Mouse (Mus musculus) olfactory bulb, adult 2 months (tissue): ENCODE measurements around the gene Prim2. TPM values are rescaled to one million over a fixed set of nuclear protein-coding genes. Genes with fewer than 3 reads are reported as not detected.
"Not testable (repeated sequence)": the region's sequence is repeated elsewhere in the genome, so short reads cannot be mapped to it uniquely, and the experiment has no call there.

Experiments used
- H3K27ac ChIP-seq: fragments of 200-500 bp; 2 replicates; pipeline ENCODE4 v1.5.1; 2012; ENCODE audit warnings: low read depth, low read length; ENCODE audit not compliant: insufficient read depth
- H3K4me1 ChIP-seq: fragments of 200-500 bp; 2 replicates; pipeline ENCODE4 v1.6.1; 2012; ENCODE audit warnings: low read length; ENCODE audit not compliant: control insufficient read depth, insufficient read depth
- H3K4me3 ChIP-seq: fragments of 200-500 bp; 2 replicates; pipeline ENCODE4 v1.5.1; 2012; ENCODE audit warnings: mild to moderate bottlenecking, low read depth, low read length, moderate library complexity; ENCODE audit not compliant: insufficient read depth
- CTCF ChIP-seq: fragments of 200-500 bp; IDR thresholded peaks from 2 replicates; pipeline ENCODE4 v1.5.1; 2012; ENCODE audit warnings: low read depth, mild to moderate bottlenecking, low read length, moderate library complexity; ENCODE audit not compliant: insufficient read depth
- POLR2A ChIP-seq: fragments of 200-500 bp; IDR thresholded peaks from 2 replicates; pipeline ENCODE4 v1.6.1; 2012; ENCODE audit warnings: mild to moderate bottlenecking, low read depth, low read length, moderate library complexity; ENCODE audit not compliant: insufficient read depth
- WGBS: fragments of 180-500 bp; shearing (Covaris S2); methylation state at CpG from one replicate; pipeline ENCODE4 v1.1.7; 2018; 5-methylcytosine and 5-hydroxymethylcytosine counted together
- polyA plus RNA-seq: library from polyadenylated mRNA; stranded (reverse); fragments of >200 nt; gene quantifications from 2 replicates; pipeline ENCODE4 v1.2.4, GENCODE M21; 2012; ENCODE audit warnings: low replicate concordance; ENCODE audit not compliant: missing spikeins, insufficient read depth, insufficient read length

Gene Prim2
- polyA plus RNA-seq, 1 experiment = not detected

DNA sequence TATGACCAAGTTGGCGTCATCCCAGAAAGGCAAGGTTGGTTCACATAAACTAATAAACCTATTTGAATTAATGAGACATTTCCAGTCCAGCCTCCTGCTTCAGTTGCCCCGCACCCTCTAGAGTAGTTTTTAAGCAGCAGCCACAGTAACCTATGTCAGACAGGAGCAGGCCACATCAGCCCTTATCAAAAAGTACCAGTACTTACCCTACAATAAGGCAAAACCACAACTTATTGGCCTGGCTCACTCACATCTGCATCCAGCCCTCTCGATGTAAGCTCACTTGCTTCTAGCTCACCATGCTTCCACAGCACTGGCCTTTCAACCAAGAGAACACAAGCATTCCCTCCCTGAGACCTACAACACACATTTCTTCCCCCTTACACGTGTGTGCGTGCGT is 44.7 kb downstream of the Prim2 start:
- H3K4me1 ChIP-seq = no peaks in the 10 kb centered on the region
- H3K4me3 ChIP-seq = no peak overlapping the region
- 98% methylated on average over 6 of the region's 6 CpGs for WGBS
- no peak overlapping the region for H3K27ac ChIP-seq
- TF ChIP-seq POLR2A (no peak), CTCF (no peak)

DNA sequence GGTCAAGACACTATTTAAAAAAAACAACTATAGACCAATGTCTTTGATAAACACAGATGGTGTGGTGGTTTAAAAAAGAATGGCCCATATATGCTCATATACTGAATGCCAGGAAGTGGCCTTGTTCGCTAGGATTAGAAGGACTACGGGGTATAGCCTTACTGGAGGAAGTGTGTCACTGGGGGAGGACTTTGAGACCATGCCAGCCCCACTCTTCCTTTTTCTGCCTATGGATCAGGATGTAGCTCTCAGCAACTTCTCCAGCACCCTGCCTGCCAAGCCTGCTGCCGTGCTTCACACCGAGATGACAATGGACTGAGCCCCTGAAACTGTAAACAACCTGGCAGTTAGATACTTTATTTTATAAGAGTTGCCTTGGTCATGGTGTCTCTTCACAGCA is 45.2 kb downstream of the Prim2 start:
- no peak for TF ChIP-seq CTCF
- no peak for TF ChIP-seq POLR2A

DNA sequence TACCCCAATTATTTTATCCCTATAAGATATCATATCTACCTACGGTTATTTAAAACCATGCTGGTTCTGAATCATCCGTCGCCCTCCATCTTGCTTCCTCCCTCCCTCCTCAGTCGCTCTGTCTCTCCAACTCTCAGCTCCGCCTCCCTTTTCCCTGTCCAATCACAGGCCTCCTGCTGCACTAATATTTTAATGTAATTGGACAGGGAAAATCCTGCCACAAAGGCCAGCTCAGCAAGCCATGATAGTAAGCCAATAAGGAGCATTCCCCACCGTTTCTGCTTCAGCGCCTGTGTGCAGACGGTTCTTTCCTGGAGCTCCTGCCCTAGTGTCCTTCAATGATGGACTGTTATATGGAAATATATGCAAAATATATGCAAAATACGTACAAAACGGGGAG is 47.8 kb downstream of the Prim2 start:
- TF ChIP-seq POLR2A (no peak), CTCF (no peak)
- WGBS = 88% methylated on average over 10 of the region's 10 CpGs

More for the DNA sequence above, 45.2 kb downstream of the Prim2 start:
- 85% methylated on average over 4 of the region's 4 CpGs for WGBS
- no peak overlapping the region for H3K4me3 ChIP-seq
- no peaks in the 10 kb centered on the region for H3K4me1 ChIP-seq
- no peak overlapping the region for H3K27ac ChIP-seq

DNA sequence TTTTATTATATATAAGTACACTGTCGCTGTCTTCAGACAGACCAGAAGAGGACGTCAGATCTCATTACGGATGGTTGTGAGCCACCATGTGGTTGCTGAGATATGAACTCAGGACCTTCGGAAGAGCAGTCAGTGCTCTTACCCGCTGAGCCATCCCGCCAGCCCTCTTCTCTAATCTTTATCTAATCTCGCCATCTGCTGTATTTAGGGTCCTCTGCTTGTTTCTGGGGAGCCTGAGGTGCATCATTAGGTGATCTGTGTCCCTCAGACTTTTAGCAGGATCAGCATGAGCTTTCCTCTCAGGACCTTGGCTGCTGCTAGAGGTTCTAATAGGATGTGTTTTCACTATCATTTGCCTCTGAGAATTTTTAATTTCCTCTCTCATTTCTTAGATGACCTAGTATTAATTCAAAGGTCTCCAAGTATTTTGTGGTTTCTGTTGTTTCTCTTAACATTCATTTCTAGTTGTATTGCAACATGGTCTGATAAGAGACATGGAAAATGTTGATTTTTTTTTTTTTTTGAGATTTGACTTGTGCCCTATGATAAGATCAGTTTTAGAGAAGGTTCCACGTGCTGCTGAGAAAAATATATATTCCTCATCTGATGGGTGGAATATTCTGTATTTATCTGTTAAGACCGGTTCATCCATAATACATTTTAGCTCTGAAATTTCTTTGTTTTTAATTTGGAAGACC is 49.4 kb downstream of the Prim2 start:
- TF ChIP-seq CTCF = no peak
- no peak for TF ChIP-seq POLR2A
- 97% methylated on average over 9 of the region's 9 CpGs for WGBS
- Histone ChIP-seq H3K4me1 (0 out of 2 replicates have a peak, but pooled peaks cover 4% of the 10 kb centered on the region), H3K4me3 (no peak overlapping the region), H3K27ac (no peak overlapping the region)

More for the DNA sequence above, 47.8 kb downstream of the Prim2 start:
- Histone ChIP-seq H3K4me1 (no peaks in the 10 kb centered on the region), H3K4me3 (no peak overlapping the region), H3K27ac (no peak overlapping the region)

DNA sequence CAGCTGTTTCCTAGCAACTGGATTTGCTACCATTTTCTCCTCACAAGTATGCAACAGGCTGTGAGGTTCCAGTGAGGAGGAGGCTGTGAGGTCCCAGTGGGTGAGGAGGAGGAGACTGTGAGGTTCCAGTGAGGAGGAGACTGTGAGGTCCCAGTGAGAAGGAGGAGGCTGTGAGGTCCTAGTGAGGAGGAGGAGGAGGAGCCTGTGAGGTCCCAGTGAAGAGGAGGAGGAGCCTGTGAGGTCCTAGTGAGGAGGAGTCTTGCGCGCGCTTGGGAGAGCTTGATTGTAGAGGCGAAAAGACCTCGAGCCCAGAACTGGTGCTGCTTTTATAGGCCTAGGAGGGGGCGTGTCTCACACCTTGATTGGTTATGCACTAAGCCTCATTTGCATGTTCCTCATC is 53.0 kb downstream of the Prim2 start:
- not testable (repeated sequence) for H3K4me1 ChIP-seq, H3K27ac ChIP-seq, H3K4me3 ChIP-seq
- 96% methylated on average over 6 of the region's 6 CpGs for WGBS

DNA sequence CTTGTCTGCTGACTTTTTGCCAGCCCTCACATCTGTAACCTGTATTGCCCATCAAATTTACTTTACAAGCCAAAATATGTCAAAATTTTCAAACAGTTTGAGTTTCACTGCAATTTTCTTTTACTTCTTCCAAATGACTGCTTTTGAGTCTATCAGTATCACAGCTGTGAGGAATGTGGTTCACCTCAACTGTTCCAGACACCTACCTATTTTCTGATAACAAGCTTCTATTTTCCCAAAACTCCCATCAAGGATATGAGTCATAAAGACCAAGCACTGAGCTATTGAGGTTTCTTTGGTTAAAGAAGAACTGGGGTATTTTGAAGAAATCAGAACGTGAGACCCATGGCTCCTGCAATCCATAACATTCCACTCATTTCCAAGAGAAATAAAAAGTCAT is 57.5 kb downstream of the Prim2 start:
- Histone ChIP-seq H3K4me3 (no peak overlapping the region), H3K4me1 (0 out of 2 replicates have a peak, but pooled peaks cover 4% of the 10 kb centered on the region), H3K27ac (no peak overlapping the region)
- WGBS = 75% methylated on average over 1 of the region's 1 CpGs
- TF ChIP-seq CTCF (no peak), POLR2A (no peak)

DNA sequence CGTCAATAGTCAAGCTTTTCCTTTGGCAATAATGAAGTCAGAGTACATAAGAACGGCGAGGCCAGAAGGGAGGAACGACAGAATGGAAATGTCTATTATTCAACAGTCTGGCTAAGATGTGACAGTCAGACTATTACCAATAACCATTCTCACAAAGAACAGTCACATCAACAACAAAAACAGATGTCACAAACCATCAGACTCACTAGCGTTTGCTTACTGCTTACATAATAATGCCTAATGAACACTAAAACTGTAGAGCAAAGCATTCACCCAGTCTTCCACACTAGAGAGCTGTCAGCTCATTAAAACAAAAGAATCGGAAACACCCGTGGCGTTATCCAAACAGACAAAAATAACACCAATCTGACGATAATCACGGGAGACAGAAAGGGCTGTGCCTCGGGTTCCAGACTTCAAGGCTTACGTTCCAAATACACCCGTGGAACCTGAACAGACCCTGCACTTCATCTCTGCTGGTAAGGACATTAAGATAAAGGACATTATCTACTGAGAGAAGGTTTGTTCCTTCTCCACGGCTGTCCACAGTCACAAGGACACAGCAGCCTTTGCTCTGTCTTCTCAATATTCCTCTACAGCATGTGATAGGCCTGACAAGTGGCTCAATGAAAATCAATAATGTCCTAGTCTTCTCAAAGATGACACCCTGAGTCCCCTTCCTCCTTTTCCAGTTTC is 59.4 kb downstream of the Prim2 start:
- Histone ChIP-seq H3K27ac (no peak overlapping the region), H3K4me3 (no peak overlapping the region), H3K4me1 (no peaks in the 10 kb centered on the region)
- WGBS = 41% methylated on average over 14 of the region's 14 CpGs
- TF ChIP-seq POLR2A = no peak
- TF ChIP-seq CTCF = no peak

DNA sequence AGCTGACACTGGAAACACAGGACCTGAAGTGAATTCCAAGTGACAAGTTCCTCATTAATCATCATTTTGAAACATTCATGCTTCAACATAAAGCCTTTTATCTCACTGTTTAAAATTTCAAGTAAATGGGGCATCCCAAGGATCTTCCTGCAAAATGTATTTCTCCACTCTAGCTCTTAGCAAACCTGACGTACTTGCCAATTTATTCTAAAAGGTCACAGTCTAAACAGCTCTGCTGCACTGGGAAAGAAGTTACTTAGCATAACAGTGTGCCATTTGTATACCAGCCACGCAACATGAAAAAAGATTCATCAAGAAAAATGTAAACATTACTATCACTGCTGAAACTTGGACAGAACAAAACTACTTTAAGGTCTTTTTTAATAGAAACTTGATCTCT is 61.5 kb downstream of the Prim2 start:
- H3K4me1 ChIP-seq = no peaks in the 10 kb centered on the region
- no peak overlapping the region for H3K27ac ChIP-seq
- WGBS = 71% methylated on average over 2 of the region's 2 CpGs
- TF ChIP-seq POLR2A (no peak), CTCF (no peak)
- no peak overlapping the region for H3K4me3 ChIP-seq

DNA sequence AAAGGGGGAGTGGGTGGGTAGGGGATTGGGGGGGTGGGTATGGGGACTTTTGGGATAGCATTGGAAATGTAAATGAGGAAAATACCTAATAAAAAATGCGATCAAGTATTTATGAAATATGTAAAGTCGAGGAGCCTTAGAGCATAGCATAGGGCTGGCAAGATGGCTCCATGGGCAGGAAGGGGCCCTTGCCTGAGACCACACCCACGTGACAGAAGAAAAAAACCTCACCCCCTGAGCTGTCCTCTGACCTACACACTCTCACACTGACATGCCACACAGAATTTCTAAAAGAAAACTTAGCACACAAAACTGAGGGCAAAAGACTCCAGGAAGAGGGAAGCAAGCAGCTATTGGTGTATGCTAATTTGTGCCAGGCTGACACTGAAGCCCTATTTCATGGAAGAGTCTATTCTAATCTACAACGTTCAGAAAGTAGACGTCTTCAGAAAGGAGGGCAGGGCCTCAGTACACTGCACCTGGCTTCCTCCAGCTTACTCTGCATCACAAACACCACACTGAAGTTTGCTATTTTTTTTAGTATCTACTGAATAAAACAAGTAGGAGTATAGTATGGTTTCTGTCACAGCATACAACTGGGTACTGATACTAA is 65.4 kb downstream of the Prim2 start:
- 79% methylated on average over 5 of the region's 5 CpGs for WGBS

More for the DNA sequence above, 65.4 kb downstream of the Prim2 start:
- H3K4me1 ChIP-seq = no peaks in the 10 kb centered on the region
- TF ChIP-seq POLR2A (no peak), CTCF (no peak)
- H3K4me3 ChIP-seq = no peak overlapping the region
- no peak overlapping the region for H3K27ac ChIP-seq
